Mouse (Mus musculus): ENCODE results near the gene Heyl. TPM values are rescaled to one million over a fixed set of nuclear protein-coding genes. Genes with fewer than 3 reads are reported as not detected.

The Heyl gene
- polyA plus RNA-seq, 1 experiment from 2014 or later: 10.5 TPM

DNA sequence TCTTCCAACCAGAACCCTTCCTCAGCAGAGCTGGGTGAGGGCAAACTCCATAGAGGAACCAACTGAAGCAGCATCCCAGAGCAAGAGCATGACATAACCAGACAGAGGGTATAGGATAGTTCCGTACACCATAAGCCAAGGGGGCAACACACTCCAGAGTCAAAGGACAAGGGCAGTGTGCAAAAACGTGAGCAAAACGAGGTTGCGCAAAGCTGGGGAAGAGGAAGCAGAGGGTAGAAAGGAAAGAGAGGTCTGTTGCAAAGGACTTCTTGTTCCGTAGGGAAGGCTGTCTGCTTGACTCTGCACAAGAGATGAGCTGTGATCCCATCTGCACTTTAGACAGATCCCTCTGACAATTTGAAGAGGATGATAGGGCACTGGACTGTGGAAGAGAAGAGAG is 26.0 kb upstream of the Heyl start:
- Histone ChIP-seq H3K27ac (ENCODE audit: low read depth, low read length) (no peak overlapping the region), H3K27me3 (ENCODE audit: control insufficient read depth, insufficient read depth, low read length) (peaks cover 4% of the 10 kb centered on the region; the same call in 1 of the 2 replicates), H3K4me1 (replicated peaks; ENCODE audit: control insufficient read depth, insufficient read depth, low read length) (no peaks in the 10 kb centered on the region), H3K9ac (ENCODE audit: low read depth, low read length) (no peak overlapping the region), H3K4me3 (ENCODE audit: low read depth, low read length) (no peak overlapping the region), H3K9me3 (ENCODE audit: control insufficient read depth, low read length) (no peaks in the 10 kb centered on the region), H3K4me2 (replicated peaks; ENCODE audit: low read depth, low read length) (no peak overlapping the region), H3K36me3 (ENCODE audit: control insufficient read depth, insufficient read depth, low read length) (no peaks in the 10 kb centered on the region)
- DNase-seq (ENCODE audit: low spot score) (no peak), ATAC-seq (ENCODE audit: low FRiP score) (no peak)
- WGBS: 76% methylated on average over 5 of the region's 5 CpGs

- DNase-seq (ENCODE audit: low spot score): no peak
- H3K4me3 ChIP-seq (ENCODE audit: low read depth, low read length): no peak overlapping the region
- ATAC-seq (ENCODE audit: low FRiP score): no peak
- no peaks in the 10 kb centered on the region for H3K36me3 ChIP-seq (ENCODE audit: control insufficient read depth, insufficient read depth, low read length)
- H3K4me1 ChIP-seq (replicated peaks; ENCODE audit: control insufficient read depth, insufficient read depth, low read length): 0 out of 2 replicates have a peak, but pooled peaks cover 2% of the 10 kb centered on the region
- H3K27me3 ChIP-seq (ENCODE audit: control insufficient read depth, insufficient read depth, low read length): no peaks in the 10 kb centered on the region
- no peak overlapping the region for H3K27ac ChIP-seq (ENCODE audit: low read depth, low read length)
- H3K9ac ChIP-seq (ENCODE audit: low read depth, low read length): no peak overlapping the region
- no peaks in the 10 kb centered on the region for H3K9me3 ChIP-seq (ENCODE audit: control insufficient read depth, low read length)
- no peak overlapping the region for H3K4me2 ChIP-seq (replicated peaks; ENCODE audit: low read depth, low read length)
- WGBS: 55% methylated on average over 8 of the region's 8 CpGs
Measured at GRCm38 (mm10) chr4:123210996-123211395, 22.4 kb upstream of the Heyl start.

DNA sequence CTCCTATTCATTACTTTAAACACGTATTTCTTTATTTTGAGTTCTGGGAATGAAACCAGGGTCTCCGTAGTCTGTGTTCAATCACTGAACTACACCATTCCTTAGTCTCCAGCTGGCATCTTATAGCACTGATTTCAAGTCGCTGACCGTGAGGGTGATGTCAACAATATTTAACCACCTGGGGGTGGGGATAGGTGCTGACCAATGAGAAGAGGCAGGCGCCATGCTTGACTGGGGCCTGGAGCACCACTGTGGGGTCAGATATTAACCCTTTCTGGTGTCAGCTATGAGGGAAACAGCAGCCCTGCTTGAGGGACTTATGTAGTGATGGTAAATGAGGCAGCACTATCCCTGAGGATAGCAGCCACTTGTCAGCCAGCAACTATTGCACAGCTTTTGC is 21.9 kb upstream of the Heyl start:
- 64% methylated on average over 5 of the region's 5 CpGs for WGBS
- Histone ChIP-seq H3K27ac (ENCODE audit: low read depth, low read length) (no peak overlapping the region), H3K36me3 (ENCODE audit: control insufficient read depth, insufficient read depth, low read length) (no peaks in the 10 kb centered on the region), H3K4me3 (ENCODE audit: low read depth, low read length) (no peak overlapping the region), H3K4me2 (replicated peaks; ENCODE audit: low read depth, low read length) (no peak overlapping the region), H3K27me3 (ENCODE audit: control insufficient read depth, insufficient read depth, low read length) (no peaks in the 10 kb centered on the region), H3K9ac (ENCODE audit: low read depth, low read length) (no peak overlapping the region), H3K4me1 (replicated peaks; ENCODE audit: control insufficient read depth, insufficient read depth, low read length) (0 out of 2 replicates have a peak, but pooled peaks cover 2% of the 10 kb centered on the region), H3K9me3 (ENCODE audit: control insufficient read depth, low read length) (no peaks in the 10 kb centered on the region)
- ATAC-seq (ENCODE audit: low FRiP score) (no peak), DNase-seq (ENCODE audit: low spot score) (no peak)

GRCm38 (mm10) chr4:123212330-123212729 is 21.0 kb upstream of the Heyl start:
- Histone ChIP-seq H3K27ac (ENCODE audit: low read depth, low read length) (no peak overlapping the region), H3K27me3 (ENCODE audit: control insufficient read depth, insufficient read depth, low read length) (no peaks in the 10 kb centered on the region), H3K4me2 (replicated peaks; ENCODE audit: low read depth, low read length) (no peak overlapping the region), H3K36me3 (ENCODE audit: control insufficient read depth, insufficient read depth, low read length) (no peaks in the 10 kb centered on the region), H3K9ac (ENCODE audit: low read depth, low read length) (no peak overlapping the region), H3K4me3 (ENCODE audit: low read depth, low read length) (no peak overlapping the region), H3K9me3 (ENCODE audit: control insufficient read depth, low read length) (no peaks in the 10 kb centered on the region), H3K4me1 (replicated peaks; ENCODE audit: control insufficient read depth, insufficient read depth, low read length) (0 out of 2 replicates have a peak, but pooled peaks cover 2% of the 10 kb centered on the region)
- 68% methylated on average over 2 of the region's 2 CpGs for WGBS
- ATAC-seq (ENCODE audit: low FRiP score): no peak
- DNase-seq (ENCODE audit: low spot score): no peak

DNA sequence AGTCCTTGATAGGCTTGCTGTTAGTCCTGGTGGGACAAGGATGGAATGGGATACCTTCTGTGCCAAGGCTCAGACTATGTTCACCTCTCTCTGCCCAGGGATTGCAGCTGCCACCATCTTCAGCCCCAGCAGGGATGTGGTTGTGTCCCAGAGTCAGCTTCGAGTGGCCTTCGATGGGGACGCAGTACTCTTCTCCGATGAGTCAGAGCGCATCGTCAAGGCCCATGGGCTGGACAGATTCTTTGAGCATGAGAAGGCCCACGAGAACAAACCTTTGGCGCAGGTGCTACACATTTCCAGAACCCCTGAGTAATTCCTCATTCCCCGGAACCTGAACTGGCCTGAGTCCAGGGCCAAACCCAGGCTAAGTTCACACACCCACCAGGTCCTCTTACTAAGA is 19.4 kb upstream of the Heyl start:
- WGBS: 95% methylated on average over 9 of the region's 9 CpGs
- no peak overlapping the region for H3K9ac ChIP-seq (ENCODE audit: low read depth, low read length)
- no peak overlapping the region for H3K4me3 ChIP-seq (ENCODE audit: low read depth, low read length)
- no peak for ATAC-seq (ENCODE audit: low FRiP score)
- no peak overlapping the region for H3K4me2 ChIP-seq (replicated peaks; ENCODE audit: low read depth, low read length)
- H3K27me3 ChIP-seq (ENCODE audit: control insufficient read depth, insufficient read depth, low read length): no peaks in the 10 kb centered on the region
- no peaks in the 10 kb centered on the region for H3K36me3 ChIP-seq (ENCODE audit: control insufficient read depth, insufficient read depth, low read length)
- no peaks in the 10 kb centered on the region for H3K9me3 ChIP-seq (ENCODE audit: control insufficient read depth, low read length)
- 0 out of 2 replicates have a peak, but pooled peaks cover 2% of the 10 kb centered on the region for H3K4me1 ChIP-seq (replicated peaks; ENCODE audit: control insufficient read depth, insufficient read depth, low read length)
- H3K27ac ChIP-seq (ENCODE audit: low read depth, low read length): no peak overlapping the region
- DNase-seq (ENCODE audit: low spot score): no peak

- Histone ChIP-seq H3K27ac (ENCODE audit: low read depth, low read length) (no peak overlapping the region), H3K4me1 (replicated peaks; ENCODE audit: control insufficient read depth, insufficient read depth, low read length) (0 out of 2 replicates have a peak, but pooled peaks cover 2% of the 10 kb centered on the region), H3K4me3 (ENCODE audit: low read depth, low read length) (no peak overlapping the region), H3K27me3 (ENCODE audit: control insufficient read depth, insufficient read depth, low read length) (no peaks in the 10 kb centered on the region), H3K36me3 (ENCODE audit: control insufficient read depth, insufficient read depth, low read length) (no peaks in the 10 kb centered on the region), H3K9ac (ENCODE audit: low read depth, low read length) (no peak overlapping the region), H3K4me2 (replicated peaks; ENCODE audit: low read depth, low read length) (no peak overlapping the region), H3K9me3 (ENCODE audit: control insufficient read depth, low read length) (no peaks in the 10 kb centered on the region)
- no peak for DNase-seq (ENCODE audit: low spot score)
- ATAC-seq (ENCODE audit: low FRiP score): no peak
- 83% methylated on average over 1 of the region's 1 CpGs for WGBS
Measured at GRCm38 (mm10) chr4:123215367-123215766, 18.0 kb upstream of the Heyl start.

DNA sequence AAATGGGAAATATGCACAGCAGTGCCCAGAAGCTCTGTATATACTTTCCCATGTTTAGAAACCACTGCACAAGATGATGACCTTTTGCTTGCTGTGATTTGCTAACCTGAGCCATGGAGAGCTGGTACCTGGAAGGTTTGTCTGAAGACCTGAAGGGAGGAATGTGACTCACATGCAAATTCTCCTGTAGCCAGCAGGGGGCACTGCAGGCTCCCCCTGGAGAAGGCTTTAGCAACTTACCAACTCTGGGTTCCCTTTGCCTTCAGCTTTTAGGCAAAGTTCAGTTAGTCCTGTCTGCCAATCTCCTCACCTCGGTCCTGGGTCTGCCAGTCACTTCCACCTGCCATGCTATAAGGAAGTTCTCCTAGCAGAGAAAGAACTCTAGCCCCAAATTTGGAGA is 16.6 kb upstream of the Heyl start:
- Histone ChIP-seq H3K4me1 (replicated peaks; ENCODE audit: control insufficient read depth, insufficient read depth, low read length) (0 out of 2 replicates have a peak, but pooled peaks cover 2% of the 10 kb centered on the region), H3K4me3 (ENCODE audit: low read depth, low read length) (no peak overlapping the region), H3K9ac (ENCODE audit: low read depth, low read length) (no peak overlapping the region), H3K36me3 (ENCODE audit: control insufficient read depth, insufficient read depth, low read length) (no peaks in the 10 kb centered on the region), H3K27ac (ENCODE audit: low read depth, low read length) (no peak overlapping the region), H3K4me2 (replicated peaks; ENCODE audit: low read depth, low read length) (no peak overlapping the region), H3K9me3 (ENCODE audit: control insufficient read depth, low read length) (no peaks in the 10 kb centered on the region), H3K27me3 (ENCODE audit: control insufficient read depth, insufficient read depth, low read length) (no peaks in the 10 kb centered on the region)
- peak; percentile 67 for DNase-seq (ENCODE audit: low spot score)
- WGBS: 29% methylated on average over 1 of the region's 1 CpGs
- ATAC-seq (ENCODE audit: low FRiP score): no peak

DNA sequence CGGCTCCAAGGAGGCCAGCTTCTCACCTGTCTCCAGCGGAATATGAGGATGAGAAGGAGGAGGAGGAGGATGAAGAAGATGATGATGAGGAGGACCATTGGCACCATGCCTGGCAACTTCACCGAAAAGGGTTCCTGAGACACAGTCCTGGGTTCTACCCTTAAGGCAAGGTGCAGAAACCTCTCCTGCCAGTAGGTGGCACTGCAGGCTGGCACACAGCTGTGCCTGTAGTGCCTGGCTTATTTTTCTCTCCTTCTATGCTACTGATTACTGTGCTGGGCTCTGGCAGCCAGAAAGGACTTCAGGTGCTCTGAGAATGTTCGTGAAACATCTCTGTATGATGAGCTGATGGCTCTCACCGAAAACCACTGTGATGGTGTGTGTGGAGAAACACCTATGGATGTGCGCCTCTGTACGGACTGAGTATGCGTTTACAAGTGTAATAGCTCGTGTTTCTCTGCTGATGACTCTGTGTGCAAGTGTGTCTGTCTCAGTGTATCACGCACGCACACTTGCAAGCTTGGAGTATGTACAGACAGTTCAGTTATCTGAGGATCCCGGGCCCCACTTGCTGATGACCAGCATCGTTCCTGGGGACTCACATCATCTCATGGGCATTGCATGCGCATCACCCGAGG is 13.5 kb upstream of the Heyl start:
- Histone ChIP-seq H3K36me3 (ENCODE audit: control insufficient read depth, insufficient read depth, low read length) (no peaks in the 10 kb centered on the region), H3K9ac (ENCODE audit: low read depth, low read length) (no peak overlapping the region), H3K4me3 (ENCODE audit: low read depth, low read length) (no peak overlapping the region), H3K4me2 (replicated peaks; ENCODE audit: low read depth, low read length) (no peak overlapping the region), H3K4me1 (replicated peaks; ENCODE audit: control insufficient read depth, insufficient read depth, low read length) (0 out of 2 replicates have a peak, but pooled peaks cover 2% of the 10 kb centered on the region), H3K27ac (ENCODE audit: low read depth, low read length) (no peak overlapping the region), H3K9me3 (ENCODE audit: control insufficient read depth, low read length) (no peaks in the 10 kb centered on the region), H3K27me3 (ENCODE audit: control insufficient read depth, insufficient read depth, low read length) (no peaks in the 10 kb centered on the region)
- DNase-seq (ENCODE audit: low spot score): peak; percentile 85
- WGBS: 75% methylated on average over 15 of the region's 15 CpGs
- peak; percentile 72 for ATAC-seq (ENCODE audit: low FRiP score)

- Histone ChIP-seq H3K27ac (ENCODE audit: low read depth, low read length) (no peak overlapping the region), H3K9ac (ENCODE audit: low read depth, low read length) (no peak overlapping the region), H3K36me3 (ENCODE audit: control insufficient read depth, insufficient read depth, low read length) (no peaks in the 10 kb centered on the region), H3K4me1 (replicated peaks; ENCODE audit: control insufficient read depth, insufficient read depth, low read length) (no peaks in the 10 kb centered on the region), H3K4me3 (ENCODE audit: low read depth, low read length) (no peak overlapping the region), H3K4me2 (replicated peaks; ENCODE audit: low read depth, low read length) (no peak overlapping the region), H3K9me3 (ENCODE audit: control insufficient read depth, low read length) (no peaks in the 10 kb centered on the region), H3K27me3 (ENCODE audit: control insufficient read depth, insufficient read depth, low read length) (no peaks in the 10 kb centered on the region)
- 75% methylated on average over 4 of the region's 4 CpGs for WGBS
- DNase-seq (ENCODE audit: low spot score): no peak
- no peak for ATAC-seq (ENCODE audit: low FRiP score)
Measured at GRCm38 (mm10) chr4:123220637-123221036, 12.7 kb upstream of the Heyl start.

Data from hindbrain, embryonic 11.5 days (tissue).